Mouse (Mus musculus): Measurements from ENCODE around the gene Ror1.

DNA sequence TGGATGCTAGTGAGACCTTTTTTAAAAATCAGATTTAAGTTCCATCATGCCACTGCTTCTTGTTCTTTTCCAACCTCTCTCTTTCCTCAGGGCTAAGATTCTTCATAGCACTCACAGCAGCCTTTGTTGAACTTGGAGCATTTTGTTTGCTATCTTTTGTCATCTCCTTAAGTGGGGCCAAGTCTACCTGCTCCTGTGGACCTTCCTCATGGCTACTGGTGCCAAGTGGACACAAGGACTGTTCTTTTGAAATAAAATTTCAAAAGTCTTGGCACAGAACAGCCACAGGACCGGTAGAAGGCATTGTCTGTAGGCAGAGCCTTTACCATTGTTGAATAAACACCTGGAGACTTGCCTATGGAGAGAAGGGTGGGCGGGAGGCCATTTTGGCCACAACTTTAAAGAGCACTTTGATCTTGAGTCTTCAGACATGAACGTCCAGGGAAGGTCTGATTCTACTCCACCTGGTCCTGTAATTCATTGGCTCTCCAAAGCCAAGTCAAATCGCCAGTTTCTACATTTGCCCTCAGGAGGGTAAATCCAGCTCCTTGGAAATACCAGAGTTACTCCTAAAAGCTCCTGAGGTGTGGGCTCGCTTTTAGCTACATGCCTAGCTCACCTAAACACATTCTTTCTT, 195.5 kb downstream of the Ror1 start:
- TF ChIP-seq POLR2A (IDR thresholded peaks at IDR 0.05; ENCODE audit: control insufficient read depth, low read depth, low read length) (no peak), CTCF (IDR thresholded peaks at IDR 0.05; ENCODE audit: control insufficient read depth, insufficient read depth, insufficient replicate concordance, low read depth, low read length) (no peak)
